Mouse (Mus musculus) megakaryocyte, embryonic 14.5 days (primary cell): ENCODE results near the gene Slc25a33.

Experiments
- FLI1 ChIP-seq: IDR thresholded peaks from 2 replicates; pipeline ENCODE4 v1.6.1; 2012; ENCODE audit warnings: low read length, inconsistent platforms, mixed read lengths
- GATA1 ChIP-seq: IDR thresholded peaks from 3 replicates; pipeline ENCODE4 v1.6.1; 2012; ENCODE audit warnings: mixed read lengths, low read length, inconsistent platforms, borderline replicate concordance

DNA sequence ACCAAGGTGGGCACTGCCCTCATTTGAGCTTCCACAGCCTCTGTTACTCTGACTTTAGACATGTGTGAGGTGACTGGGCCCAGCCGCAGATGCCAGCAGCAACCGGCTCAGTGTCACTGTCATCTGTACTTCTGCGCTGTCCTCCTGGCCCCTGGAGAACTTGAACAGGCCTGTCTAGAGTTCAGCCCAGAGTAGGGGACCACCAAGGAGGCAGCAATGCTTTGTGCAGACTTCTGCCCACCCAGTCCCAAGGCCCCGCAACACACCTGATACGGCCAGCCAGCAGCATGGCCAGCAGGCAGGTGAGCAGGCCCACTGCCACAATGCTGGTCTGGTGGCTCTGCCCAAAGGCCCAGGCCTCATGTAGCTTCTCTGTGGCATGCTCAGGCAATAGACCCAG is 46.4 kb downstream of the Slc25a33 start:
- TF ChIP-seq GATA1 (no peak), FLI1 (no peak)
